Mouse (Mus musculus) layer of hippocampus, postnatal 36 days (tissue): ENCODE data around the gene Galnt10. TPM values are rescaled to one million over a fixed set of nuclear protein-coding genes. Genes with fewer than 3 reads are reported as not detected.

ENCODE experiments used
- DNase-seq, 2 experiments: peaks; one replicate each; pipeline ENCODE4 v3.0.0; 2022
- total RNA-seq, 2 experiments: library from RNA; stranded (reverse); gene quantifications; 2 replicates each; pipeline ENCODE4 v1.2.3; 2021

Galnt10 gene
- total RNA-seq, 2 experiments from 2014 or later, result 6.9 to 7.3 TPM

- no peak for DNase-seq
Observed at GRCm38 (mm10) chr11:57829871-57830775, 184.9 kb downstream of the Galnt10 start.

GRCm38 (mm10) chr11:57831281-57831781 is 186.1 kb downstream of the Galnt10 start:
- no peak for DNase-seq

GRCm38 (mm10) chr11:57831861-57832260 is 186.6 kb downstream of the Galnt10 start:
- DNase-seq, result no peak

GRCm38 (mm10) chr11:57832552-57833201 is 187.4 kb downstream of the Galnt10 start, which contains the start of gene Hand1:
Hand1 (minus strand) TSS chr11:57832818.
- DNase-seq, result no peak

- DNase-seq, result no peak
Observed at GRCm38 (mm10) chr11:57833296-57833977, 188.2 kb downstream of the Galnt10 start.

GRCm38 (mm10) chr11:57834031-57834430 is 188.8 kb downstream of the Galnt10 start:
- no peak for DNase-seq

GRCm38 (mm10) chr11:57835331-57835730 is 190.1 kb downstream of the Galnt10 start:
- DNase-seq, result no peak

- DNase-seq, result no peak
Observed at GRCm38 (mm10) chr11:57835931-57836330, 190.7 kb downstream of the Galnt10 start.

GRCm38 (mm10) chr11:57836401-57836800 is 191.2 kb downstream of the Galnt10 start:
- DNase-seq, result no peak

Other genes with a start within 250 kb of the Galnt10 start
- gene Fam114a2, start 126.8 kb upstream of the Galnt10 start, total RNA-seq, result 10 to 100 TPM; 34.9 to 39.9 TPM
- 10 to 100 TPM; 28.7 to 34.8 TPM for gene Mfap3, start 126.8 kb upstream of the Galnt10 start, total RNA-seq
- gene Sap30l, start 156.2 kb downstream of the Galnt10 start, total RNA-seq, result 10 to 100 TPM; 53.9 to 55.0 TPM
- not detected for gene Hand1, start 187.4 kb downstream of the Galnt10 start, total RNA-seq